Mouse (Mus musculus): ENCODE measurements around the gene Kctd13.
A peak's percentile ranks its signal among the peaks of the same experiment; 100 is the strongest.

Kctd13 gene

GRCm38 (mm10) chr7:126946530-126946929 is 17.9 kb downstream of the Kctd13 start:
- peak; percentile 39 for DNase-seq (ENCODE audit: low spot score)

- DNase-seq (ENCODE audit: low spot score), result no peak
Observed at GRCm38 (mm10) chr7:126948626-126949025, 19.9 kb downstream of the Kctd13 start.

- no peak for DNase-seq (ENCODE audit: low spot score)
Observed at GRCm38 (mm10) chr7:126949403-126949792, 20.7 kb downstream of the Kctd13 start, which contains the start of gene Asphd1. Gene Asphd1, minus strand, starts transcription at chr7:126949582.

GRCm38 (mm10) chr7:126949793-126950646 is 21.3 kb downstream of the Kctd13 start, which contains the start of gene Sez6l2:
Gene Sez6l2, plus strand, starts transcription at chr7:126950563.
- DNase-seq (ENCODE audit: low spot score), result peak; percentile 77

- DNase-seq (ENCODE audit: low spot score), result no peak
Observed at GRCm38 (mm10) chr7:126950647-126951615, 22.3 kb downstream of the Kctd13 start.

- DNase-seq (ENCODE audit: low spot score), result no peak
Observed at GRCm38 (mm10) chr7:126951741-126952140, 23.1 kb downstream of the Kctd13 start.

GRCm38 (mm10) chr7:126952646-126953045 is 24.0 kb downstream of the Kctd13 start:
- no peak for DNase-seq (ENCODE audit: low spot score)

- no peak for DNase-seq (ENCODE audit: low spot score)
Observed at GRCm38 (mm10) chr7:126955125-126955524, 26.4 kb downstream of the Kctd13 start.

GRCm38 (mm10) chr7:126959780-126960179 is 31.1 kb downstream of the Kctd13 start:
- no peak for DNase-seq (ENCODE audit: low spot score)

- DNase-seq (ENCODE audit: low spot score), result no peak
Observed at GRCm38 (mm10) chr7:126961095-126961494, 32.4 kb downstream of the Kctd13 start.

- no peak for DNase-seq (ENCODE audit: low spot score)
Observed at GRCm38 (mm10) chr7:126961965-126962364, 33.3 kb downstream of the Kctd13 start.

GRCm38 (mm10) chr7:126963548-126964286 is 35.0 kb downstream of the Kctd13 start:
- DNase-seq (ENCODE audit: low spot score), result no peak

- DNase-seq (ENCODE audit: low spot score), result no peak
Observed at GRCm38 (mm10) chr7:126965568-126965967, 36.9 kb downstream of the Kctd13 start.

GRCm38 (mm10) chr7:126967361-126967760 is 38.7 kb downstream of the Kctd13 start:
- no peak for DNase-seq (ENCODE audit: low spot score)

GRCm38 (mm10) chr7:126975493-126975892 is 46.8 kb downstream of the Kctd13 start:
- no peak for DNase-seq (ENCODE audit: low spot score)

- no peak for DNase-seq (ENCODE audit: low spot score)
Observed at GRCm38 (mm10) chr7:126975893-126975949, 47.0 kb downstream of the Kctd13 start, which contains the start of gene Cdipt. Gene Cdipt, plus strand, starts transcription at chr7:126975914.

GRCm38 (mm10) chr7:126975950-126976866 is 47.5 kb downstream of the Kctd13 start, which contains the start of gene Cdiptos:
Gene Cdiptos, minus strand, starts transcription at chr7:126976098.
- DNase-seq (ENCODE audit: low spot score), result peak; percentile 93

GRCm38 (mm10) chr7:126976878-126977459 is 48.3 kb downstream of the Kctd13 start:
- no peak for DNase-seq (ENCODE audit: low spot score)

- DNase-seq (ENCODE audit: low spot score), result peak; percentile 46
Observed at GRCm38 (mm10) chr7:126978841-126979240, 50.2 kb downstream of the Kctd13 start.

GRCm38 (mm10) chr7:126981601-126982000 is 52.9 kb downstream of the Kctd13 start:
- no peak for DNase-seq (ENCODE audit: low spot score)

- DNase-seq (ENCODE audit: low spot score), result no peak
Observed at GRCm38 (mm10) chr7:126982054-126982453, 53.4 kb downstream of the Kctd13 start.

Measured in T-cell, adult 2 months (primary cell).